In genomic region chr2:121055915-121056314, GRCm38 (mm10) we compare ENCODE assay signal across 31 mouse cellular contexts. TPM values are rescaled to one million over a fixed set of nuclear protein-coding genes. Genes with fewer than 3 reads are reported as not detected.
DNase-seq lines count a peak whose midpoint lies in the region; ATAC-seq lines count a peak whose summit lies in the region.
"Had no signal": no experiment of that assay in that cellular context is flagged by ENCODE, and none has a peak within 500 bp of the region (broad histone marks: within the 10 kb centered on the region; RNA-seq: fewer than 3 reads in every experiment).

No protein-coding gene starts in this region.

- peak overlapping the region; percentile 39 for H3K4me2 ChIP-seq in liver, embryonic 15.5 days
- H3K4me2 ChIP-seq in stomach, embryonic 15.5 days, result no peak overlapping the region
- H3K4me2 ChIP-seq: forebrain, embryonic 12.5 days; hindbrain, embryonic 12.5 days; midbrain, embryonic 11.5 days; neural tube, embryonic 15.5 days had no signal

- no peaks in the 10 kb centered on the region for H3K36me3 ChIP-seq in liver, embryonic 15.5 days (replicated peaks)
- H3K36me3 ChIP-seq in stomach, embryonic 15.5 days, result no peaks in the 10 kb centered on the region
- H3K36me3 ChIP-seq in hindbrain, embryonic 10.5 days, result no peaks in the 10 kb centered on the region
- H3K36me3 ChIP-seq: forebrain, embryonic 12.5 days; hindbrain, embryonic 12.5 days; neural tube, embryonic 15.5 days had no signal

- no peaks in the 10 kb centered on the region for H3K9me3 ChIP-seq in liver, embryonic 15.5 days (replicated peaks)
- H3K9me3 ChIP-seq in stomach, embryonic 15.5 days, result no peaks in the 10 kb centered on the region
- H3K9me3 ChIP-seq in hindbrain, embryonic 10.5 days, result no peaks in the 10 kb centered on the region
- H3K9me3 ChIP-seq: forebrain, embryonic 12.5 days; hindbrain, embryonic 12.5 days; neural tube, embryonic 15.5 days had no signal

- H3K4me3 ChIP-seq in liver, embryonic 15.5 days (replicated peaks), result no peak overlapping the region
- H3K4me3 ChIP-seq in stomach, embryonic 15.5 days (replicated peaks), result no peak overlapping the region
- H3K4me3 ChIP-seq in hindbrain, embryonic 10.5 days, result no peak overlapping the region
- H3K4me3 ChIP-seq: forebrain, embryonic 12.5 days; gastrocnemius, adult 2 months; hindbrain, embryonic 12.5 days; neural tube, embryonic 15.5 days had no signal

- 29% methylated on average over 6 of the region's 6 CpGs for WGBS in liver, embryonic 15.5 days (ENCODE audit: insufficient replicate concordance)
- 79% methylated on average over 6 of the region's 6 CpGs for WGBS in stomach, embryonic 15.5 days
- WGBS in hindbrain, embryonic 10.5 days, result 86% methylated on average over 6 of the region's 6 CpGs

- peak overlapping the region; percentile 61 for H3K27ac ChIP-seq in liver, embryonic 15.5 days (replicated peaks)
- H3K27ac ChIP-seq in stomach, embryonic 15.5 days, result no peak overlapping the region
- no peak overlapping the region for H3K27ac ChIP-seq in hindbrain, embryonic 10.5 days
- H3K27ac ChIP-seq: forebrain, embryonic 12.5 days; gastrocnemius, adult 2 months; hindbrain, embryonic 12.5 days; kidney, postnatal 0 days; macrophage; neural tube, embryonic 15.5 days had no signal

- H3K4me1 ChIP-seq in liver, embryonic 15.5 days (replicated peaks), result peaks cover 30% of the 10 kb centered on the region
- H3K4me1 ChIP-seq in stomach, embryonic 15.5 days, result no peaks in the 10 kb centered on the region
- H3K4me1 ChIP-seq in hindbrain, embryonic 10.5 days (replicated peaks), result no peaks in the 10 kb centered on the region
- H3K4me1 ChIP-seq: forebrain, embryonic 12.5 days; hindbrain, embryonic 12.5 days; neural tube, embryonic 15.5 days had no signal

- 0 out of 2 replicates have a peak, but pooled peaks have one; percentile 11 for ATAC-seq in common myeloid progenitor, adult 5-6 weeks (replicated peaks; ENCODE audit: low read depth, poor library complexity, severe bottlenecking)
- peak; percentile 95 for ATAC-seq in liver, embryonic 15.5 days (ENCODE audit: insufficient read depth)
- peak; percentile 73 for ATAC-seq in stomach, embryonic 15.5 days (ENCODE audit: insufficient read depth, low FRiP score, low read depth)
- ATAC-seq: activated CD4-positive, CD25-positive, alpha-beta regulatory T cell, adult 4 months; intestine, postnatal 0 days; lung, postnatal 0 days had no signal

- peak; percentile 16 for DNase-seq in fat pad, adult 2 months (ENCODE audit: extremely low read depth, low read depth, low spot score)
- no peak for DNase-seq in cerebellum, postnatal 36 days
- no peak for DNase-seq in frontal cortex, postnatal 36 days (ENCODE audit: low spot score in 2 of 2)
- no peak for DNase-seq in hindbrain, embryonic 10.5 days (ENCODE audit: low spot score)
- DNase-seq: adrenal gland, adult 8-10 months; cerebellum, adult 2 months; cerebellum, postnatal 25 days; gastrocnemius, adult 2 months; left cerebral cortex, postnatal 4 days; thymus, adult 18-20 months had no signal

- H3K27me3 ChIP-seq in liver, embryonic 15.5 days, result peaks cover 15% of the 10 kb centered on the region; the same call in 1 of the 2 replicates
- H3K27me3 ChIP-seq in stomach, embryonic 15.5 days (replicated peaks), result no peaks in the 10 kb centered on the region
- H3K27me3 ChIP-seq in hindbrain, embryonic 10.5 days (ENCODE audit: insufficient read depth, poor library complexity, severe bottlenecking), result no peaks in the 10 kb centered on the region
- H3K27me3 ChIP-seq: forebrain, embryonic 12.5 days; hindbrain, embryonic 12.5 days; neural tube, embryonic 15.5 days had no signal

- H3K9ac ChIP-seq in liver, embryonic 15.5 days, result no peak overlapping the region
- no peak overlapping the region for H3K9ac ChIP-seq in stomach, embryonic 15.5 days
- H3K9ac ChIP-seq: forebrain, embryonic 12.5 days; hindbrain, embryonic 12.5 days; neural tube, embryonic 15.5 days had no signal

RNA-seq across cellular contexts. Expression of gene Epb42, which starts 19.0 kb away (rescaled TPM):
- total RNA-seq in common myeloid progenitor, adult 5-6 weeks (2017), result 7.8 and 10.2 TPM in 2 replicates
- polyA plus RNA-seq in liver, embryonic 15.5 days (2015; fragmentation: Nextera tagmentation; extraction: Ambion mirVana), result 161 and 174 TPM in 2 replicates
- polyA plus RNA-seq in stomach, embryonic 15.5 days (2015; fragmentation: Nextera tagmentation; extraction: Ambion mirVana), result 6.0 and 12.2 TPM in 2 replicates
- 7.0 and 9.0 TPM in 2 replicates for polyA plus RNA-seq in hindbrain, embryonic 10.5 days (2016; fragmentation: Nextera tagmentation; extraction: Ambion mirVana)
- total RNA-seq: gastrocnemius, adult 2 months; layer of hippocampus, postnatal 14 days; left cerebral cortex, adult 8-10 months; left cerebral cortex, postnatal 4 days; liver, adult 2 months; midbrain, postnatal 0 days had no signal
- polyA plus RNA-seq: C2C12, macrophage had no signal

RNA-seq across cellular contexts. Expression of gene Tgm5, which starts 29.7 kb away (rescaled TPM):
- not detected in 2 replicates for total RNA-seq in common myeloid progenitor, adult 5-6 weeks (2017)
- not detected in 2 replicates for polyA plus RNA-seq in liver, embryonic 15.5 days (2015; fragmentation: Nextera tagmentation; extraction: Ambion mirVana)
- polyA plus RNA-seq in stomach, embryonic 15.5 days (2015; fragmentation: Nextera tagmentation; extraction: Ambion mirVana), result 0.17 and 0.31 TPM in 2 replicates
- polyA plus RNA-seq in hindbrain, embryonic 10.5 days (2016; fragmentation: Nextera tagmentation; extraction: Ambion mirVana), result not detected in 2 replicates
- total RNA-seq: layer of hippocampus, postnatal 14 days; left cerebral cortex, adult 8-10 months; liver, adult 2 months had no signal
- polyA plus RNA-seq: activated CD4-positive, CD25-positive, alpha-beta regulatory T cell, adult 4 months; forebrain, embryonic 12.5 days; heart, postnatal 0 days; hindbrain, embryonic 12.5 days; liver, adult 2 months; macrophage; midbrain, embryonic 11.5 days had no signal

RNA-seq across cellular contexts. Expression of gene Ccndbp1, which starts 47.7 kb away (rescaled TPM):
- total RNA-seq in common myeloid progenitor, adult 5-6 weeks (2017), result 34.7 and 53.0 TPM in 2 replicates
- 51.1 and 52.6 TPM in 2 replicates for polyA plus RNA-seq in liver, embryonic 15.5 days (2015; fragmentation: Nextera tagmentation; extraction: Ambion mirVana)
- polyA plus RNA-seq in stomach, embryonic 15.5 days (2015; fragmentation: Nextera tagmentation; extraction: Ambion mirVana), result 33.6 and 35.0 TPM in 2 replicates
- polyA plus RNA-seq in hindbrain, embryonic 10.5 days (2016; fragmentation: Nextera tagmentation; extraction: Ambion mirVana), result 39.7 and 48.7 TPM in 2 replicates

RNA-seq across cellular contexts. Expression of gene Tgm7, which starts 53.7 kb away (rescaled TPM):
- not detected in 2 replicates for total RNA-seq in common myeloid progenitor, adult 5-6 weeks (2017)
- not detected in 2 replicates for polyA plus RNA-seq in liver, embryonic 15.5 days (2015; fragmentation: Nextera tagmentation; extraction: Ambion mirVana)
- polyA plus RNA-seq in stomach, embryonic 15.5 days (2015; fragmentation: Nextera tagmentation; extraction: Ambion mirVana), result 0.40 and 0.52 TPM in 2 replicates
- polyA plus RNA-seq in hindbrain, embryonic 10.5 days (2016; fragmentation: Nextera tagmentation; extraction: Ambion mirVana), result not detected in 2 replicates
- total RNA-seq: gastrocnemius, adult 2 months; left cerebral cortex, postnatal 4 days; midbrain, postnatal 0 days had no signal
- polyA plus RNA-seq: C2C12; embryonic facial prominence, embryonic 14.5 days; forebrain, embryonic 12.5 days; gonadal fat pad, adult 2 months; heart, postnatal 0 days; hindbrain, embryonic 12.5 days; intestine, postnatal 0 days; liver, adult 2 months; lung, postnatal 0 days; macrophage; midbrain, embryonic 11.5 days; midbrain, postnatal 0 days; neural tube, embryonic 15.5 days; small intestine, adult 2 months had no signal

Comparison
In these comparisons a context has a peak if more than half of its experiments do, and no peak if none do; other contexts are left out.
1. ATAC-seq: peak in every context shown above with its lines; median percentile 95 in liver, embryonic 15.5 days; 73 in stomach, embryonic 15.5 days; 11 in common myeloid progenitor, adult 5-6 weeks.
2. RNA of gene Epb42, which starts 19.0 kb away (polyA plus RNA-seq): 161 to 174 TPM in liver, embryonic 15.5 days; 6.0 to 12.2 TPM in stomach, embryonic 15.5 days and 7.0 to 9.0 TPM in hindbrain, embryonic 10.5 days; every median in the first group is over 10 times any median in the second.